Mouse (Mus musculus) C2C12 (cell line): Measurements from ENCODE around the gene Gdf2.

Source experiments
- CEBPB ChIP-seq: IDR thresholded peaks from one replicate; pipeline ENCODE4 v1.6.1; 2011; ENCODE audit warnings: low read depth, mild to moderate bottlenecking, control low read depth, moderate library complexity
- CTCF ChIP-seq: IDR thresholded peaks from one replicate; pipeline ENCODE4 v1.5.1; 2011; ENCODE audit not compliant: control insufficient read depth, insufficient read depth, insufficient read length
- MAX ChIP-seq: IDR thresholded peaks from one replicate; pipeline ENCODE4 v1.6.1; 2011; ENCODE audit warnings: mild to moderate bottlenecking, control low read depth
- MYOD1 ChIP-seq: IDR thresholded peaks from one replicate; pipeline ENCODE4 v1.6.1; 2011; ENCODE audit warnings: low read depth; ENCODE audit not compliant: control insufficient read depth, insufficient read length
- MYOG ChIP-seq: IDR thresholded peaks from one replicate; pipeline ENCODE4 v1.6.1; 2011; ENCODE audit not compliant: control insufficient read depth, insufficient read length; ENCODE audit errors: extremely low read depth
- USF1 ChIP-seq: IDR thresholded peaks from one replicate; pipeline ENCODE4 v1.6.1; 2011; ENCODE audit warnings: low read depth, mild to moderate bottlenecking, control low read depth, moderate library complexity

GRCm38 (mm10) chr14:33922771-33923167, 18.1 kb upstream of the Gdf2 start:
- TF ChIP-seq CEBPB (no peak), CTCF (no peak), MAX (no peak), USF1 (no peak), MYOD1 (no peak), MYOG (no peak)
